Mouse (Mus musculus): Measurements from ENCODE around the gene Kif5a. TPM values are rescaled to one million over a fixed set of nuclear protein-coding genes. Genes with fewer than 3 reads are reported as not detected.

Gene Kif5a
- total and polyA plus RNA-seq, 3 experiments, result 0.34 to 2.2 (median 0.45) TPM

DNA sequence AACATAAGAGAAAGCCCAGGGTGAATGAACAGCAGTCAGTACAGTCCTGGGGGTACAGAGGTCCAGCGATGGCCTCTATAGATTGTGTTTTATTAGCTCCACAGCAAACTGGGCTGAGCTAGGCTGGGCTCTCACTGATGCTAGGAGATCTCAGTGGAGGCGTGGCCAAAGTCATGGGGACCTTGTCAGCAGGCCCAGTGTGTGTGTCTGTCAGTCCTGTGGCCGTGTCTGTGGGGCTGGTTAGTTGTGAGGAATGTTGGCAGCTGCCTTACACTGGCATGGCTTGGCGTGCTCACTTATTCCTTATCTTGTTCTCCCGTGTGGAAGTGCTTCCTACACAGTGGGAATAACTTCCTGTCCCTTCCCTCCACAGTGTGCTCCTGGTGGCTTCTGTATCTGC, 5.3 kb upstream of the Kif5a start:
- H3K4me3 ChIP-seq, result no peak overlapping the region
- intact Hi-C loops (cut with DNase I), result no loop called here
- H3K4me1 ChIP-seq (ENCODE audit: control insufficient read depth, insufficient read depth, low read length), result peaks cover 14% of the 10 kb centered on the region
- peaks cover 7% of the 10 kb centered on the region for H3K36me3 ChIP-seq (ENCODE audit: control insufficient read depth, insufficient read depth, low read length)
- peak overlapping the region; percentile 26 for H3K27ac ChIP-seq
- H3K79me2 ChIP-seq (replicated peaks; ENCODE audit: control insufficient read depth, insufficient read depth, low read length), result peaks cover 4% of the 10 kb centered on the region; the same call in 1 of the 2 replicates
- H3K9ac ChIP-seq (ENCODE audit: low read depth, low read length), result no peak overlapping the region
- TF ChIP-seq EP300 (IDR thresholded peaks at IDR 0.05; ENCODE audit: insufficient read depth, low read depth, low read length) (peak; percentile 45; the same call in 1 of the 2 replicates), POLR2A (IDR thresholded peaks at IDR 0.05; ENCODE audit: insufficient read depth, low read depth, low read length) (no peak)
- DNase-seq, result peak; percentile 50 to 68
- 25% methylated on average over 5 of the region's 5 CpGs for whole genome bisulfite sequencing
- H3K27me3 ChIP-seq (ENCODE audit: control insufficient read depth, insufficient read depth, low read length), result no peaks in the 10 kb centered on the region

DNA sequence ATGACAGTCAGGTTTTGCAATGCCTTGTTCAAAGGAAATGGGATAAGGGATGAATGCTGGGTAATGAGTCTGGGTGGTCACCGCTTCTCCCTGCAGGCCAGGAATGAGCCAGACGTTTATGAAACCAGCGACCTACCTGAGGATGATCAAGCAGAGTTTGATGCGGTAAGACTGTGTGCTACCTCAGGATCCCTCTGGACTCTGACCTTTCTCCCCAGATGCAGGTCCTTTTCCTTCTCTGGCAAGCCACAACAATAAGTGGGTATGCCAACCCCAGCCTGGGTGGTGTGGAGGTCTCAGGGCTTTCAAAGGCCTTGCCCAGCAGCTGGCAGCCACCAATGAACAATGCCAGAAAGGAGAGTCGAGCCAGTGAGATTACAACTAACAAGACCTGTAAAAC, 4.2 kb upstream of the Kif5a start:
- Histone ChIP-seq H3K27ac (peak overlapping the region; percentile 96; the same call in 1 of the 2 replicates), H3K9ac (ENCODE audit: low read depth, low read length) (peak overlapping the region; percentile 99), H3K36me3 (ENCODE audit: control insufficient read depth, insufficient read depth, low read length) (peaks cover 7% of the 10 kb centered on the region), H3K27me3 (ENCODE audit: control insufficient read depth, insufficient read depth, low read length) (no peaks in the 10 kb centered on the region), H3K4me3 (peak overlapping the region; percentile 87; the same call in 1 of the 2 replicates), H3K79me2 (replicated peaks; ENCODE audit: control insufficient read depth, insufficient read depth, low read length) (peaks cover 3% of the 10 kb centered on the region; the same call in 1 of the 2 replicates), H3K4me1 (ENCODE audit: control insufficient read depth, insufficient read depth, low read length) (peaks cover 16% of the 10 kb centered on the region)
- intact Hi-C loops (cut with DNase I), result no loop called here
- no peak for DNase-seq
- TF ChIP-seq EP300 (IDR thresholded peaks at IDR 0.05; ENCODE audit: insufficient read depth, low read depth, low read length) (no peak), CTCF (IDR thresholded peaks at IDR 0.05) (no peak), POLR2A (IDR thresholded peaks at IDR 0.05; ENCODE audit: insufficient read depth, low read depth, low read length) (no peak)
- WGBS, result 60% methylated on average over 5 of the region's 5 CpGs

DNA sequence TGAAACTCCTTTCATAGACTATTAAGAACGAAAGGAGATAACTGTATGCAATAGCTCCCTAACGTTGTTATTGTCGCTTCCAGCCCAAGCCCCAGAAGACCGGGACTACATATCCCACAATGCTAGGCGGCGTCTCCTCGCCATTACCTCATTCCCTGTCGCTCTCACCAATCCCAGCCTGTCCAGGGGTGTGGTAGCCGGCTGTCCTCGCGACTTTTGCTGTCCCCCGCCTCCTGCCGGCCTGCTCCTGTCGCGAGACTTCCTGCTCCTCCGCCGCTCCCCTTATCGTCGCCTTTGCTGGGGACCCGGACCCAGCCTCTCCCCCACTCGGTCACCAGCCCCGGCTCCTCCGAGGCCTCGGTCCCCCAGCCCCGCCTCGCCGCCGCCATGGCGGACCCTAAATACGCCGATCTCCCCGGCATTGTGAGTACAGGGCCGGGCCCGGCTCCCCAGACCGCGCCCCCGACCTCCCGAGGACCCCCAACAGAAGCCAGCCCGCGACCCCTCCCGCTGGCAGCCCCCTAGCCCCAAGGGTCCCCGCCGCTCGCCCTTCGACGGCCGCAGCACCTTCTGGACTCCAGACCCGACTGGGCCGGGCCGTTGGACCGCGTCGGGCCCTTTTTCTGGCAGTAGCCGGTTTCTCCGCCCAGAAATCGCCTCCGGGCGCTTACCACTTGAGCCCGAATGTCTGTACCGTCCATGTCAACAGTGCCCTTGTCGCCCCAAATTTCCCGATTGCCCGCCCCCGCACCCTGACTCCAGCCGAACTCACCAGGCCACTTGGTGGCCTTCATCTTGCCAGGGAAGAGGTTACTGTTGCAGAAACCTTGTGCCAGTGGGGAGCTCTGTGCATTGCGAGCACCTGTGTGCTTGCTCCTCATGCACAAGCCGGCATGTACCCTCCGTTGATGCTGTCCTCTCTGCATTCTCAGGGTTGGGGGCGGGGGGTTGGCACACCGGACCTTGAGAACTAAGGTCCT, 3.3 kb upstream of the Kif5a start, which contains the start of gene Dctn2:
Dctn2 (plus strand) TSS at position 257 of the 980 bp plus-strand sequence.
- intact Hi-C loops (cut with DNase I), result loop anchor here (1.0 kb wide), 2 partner anchors 22 to 45 kb away; partner anchors contain the start of gene Mars
- under 1% methylated on average over 70 of the region's 70 CpGs for WGBS
- H3K36me3 ChIP-seq (ENCODE audit: control insufficient read depth, insufficient read depth, low read length), result peaks cover 7% of the 10 kb centered on the region
- H3K4me3 ChIP-seq, result peak within 1 kb of the TSS; percentile 87
- H3K79me2 ChIP-seq (replicated peaks; ENCODE audit: control insufficient read depth, insufficient read depth, low read length), result peaks cover 3% of the 10 kb centered on the region; the same call in 1 of the 2 replicates
- H3K27ac ChIP-seq, result peak within 1 kb of the TSS; percentile 96
- H3K27me3 ChIP-seq (ENCODE audit: control insufficient read depth, insufficient read depth, low read length), result no peaks in the 10 kb centered on the region
- peaks cover 16% of the 10 kb centered on the region for H3K4me1 ChIP-seq (ENCODE audit: control insufficient read depth, insufficient read depth, low read length)
- peak; percentile 92 to 96 for DNase-seq
- H3K9ac ChIP-seq (ENCODE audit: low read depth, low read length), result peak within 1 kb of the TSS; percentile 99
- TF ChIP-seq CTCF (IDR thresholded peaks at IDR 0.05), result 0 out of 2 replicates have a peak, but pooled peaks have one; percentile 21
- peak; percentile 85 for TF ChIP-seq EP300 (IDR thresholded peaks at IDR 0.05; ENCODE audit: insufficient read depth, low read depth, low read length)
- TF ChIP-seq POLR2A (IDR thresholded peaks at IDR 0.05; ENCODE audit: insufficient read depth, low read depth, low read length), result peak; percentile 74

DNA sequence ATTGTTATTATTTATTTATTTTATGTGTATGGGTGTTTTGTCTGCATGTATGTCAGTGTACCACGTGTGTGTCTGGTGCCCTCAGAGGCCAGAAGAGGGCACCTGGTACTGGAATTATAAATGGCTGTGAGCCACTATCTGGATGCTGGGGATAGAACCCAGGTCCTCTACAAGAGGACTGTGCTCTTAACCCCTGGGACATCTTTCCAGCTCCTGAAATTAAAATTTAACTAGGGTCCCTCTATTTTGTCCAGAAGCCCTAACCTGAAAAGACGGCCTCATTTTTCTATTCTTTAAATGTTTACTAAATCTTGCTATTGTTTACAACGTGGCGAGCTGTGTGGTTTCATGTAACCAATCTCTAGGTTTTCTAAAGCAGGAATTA, 2.6 kb upstream of the Kif5a start:
- TF ChIP-seq CTCF (IDR thresholded peaks at IDR 0.05) (peak; percentile 53), EP300 (IDR thresholded peaks at IDR 0.05; ENCODE audit: insufficient read depth, low read depth, low read length) (no peak)
- intact Hi-C loops (cut with DNase I), result loop anchor here (1.0 kb wide), 2 partner anchors 23 to 46 kb away; partner anchors contain the start of gene Mars
- DNase-seq, result no peak
- Histone ChIP-seq H3K4me3 (peak overlapping the region; percentile 87), H3K4me1 (ENCODE audit: control insufficient read depth, insufficient read depth, low read length) (peaks cover 16% of the 10 kb centered on the region), H3K36me3 (ENCODE audit: control insufficient read depth, insufficient read depth, low read length) (peaks cover 7% of the 10 kb centered on the region), H3K27ac (peak overlapping the region; percentile 96), H3K9ac (ENCODE audit: low read depth, low read length) (no peak overlapping the region), H3K27me3 (ENCODE audit: control insufficient read depth, insufficient read depth, low read length) (no peaks in the 10 kb centered on the region), H3K79me2 (replicated peaks; ENCODE audit: control insufficient read depth, insufficient read depth, low read length) (peaks cover 3% of the 10 kb centered on the region; the same call in 1 of the 2 replicates)
- whole genome bisulfite sequencing, result 30% methylated on average over 4 of the region's 4 CpGs

DNA sequence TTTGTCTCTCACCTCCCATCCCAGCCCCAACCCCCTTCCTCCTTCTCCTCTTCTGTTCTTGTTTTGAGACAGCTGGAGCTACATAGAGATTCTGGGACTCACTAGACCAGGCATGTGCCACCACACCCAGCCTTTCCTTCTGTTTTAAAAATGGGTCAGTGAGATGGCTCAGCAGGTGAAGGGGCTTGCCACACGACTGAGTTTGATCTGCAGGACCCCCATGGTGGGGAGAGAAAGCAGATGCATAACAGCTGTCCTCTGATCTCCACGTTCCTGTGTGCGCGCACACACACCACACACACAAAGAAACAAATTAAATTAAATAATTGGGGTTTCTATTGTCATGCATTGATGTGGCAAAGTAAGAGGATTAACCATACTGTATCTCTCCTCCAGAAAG, 1.8 kb upstream of the Kif5a start:
- TF ChIP-seq POLR2A (IDR thresholded peaks at IDR 0.05; ENCODE audit: insufficient read depth, low read depth, low read length), result no peak
- TF ChIP-seq CTCF (IDR thresholded peaks at IDR 0.05), result no peak
- Histone ChIP-seq H3K9ac (ENCODE audit: low read depth, low read length) (no peak overlapping the region), H3K36me3 (ENCODE audit: control insufficient read depth, insufficient read depth, low read length) (peaks cover 7% of the 10 kb centered on the region), H3K4me1 (ENCODE audit: control insufficient read depth, insufficient read depth, low read length) (peaks cover 16% of the 10 kb centered on the region), H3K79me2 (replicated peaks; ENCODE audit: control insufficient read depth, insufficient read depth, low read length) (peaks cover 3% of the 10 kb centered on the region; the same call in 1 of the 2 replicates), H3K4me3 (no peak overlapping the region), H3K27ac (no peak overlapping the region), H3K27me3 (ENCODE audit: control insufficient read depth, insufficient read depth, low read length) (no peaks in the 10 kb centered on the region)
- intact Hi-C loops (cut with DNase I), result no loop called here
- 78% methylated on average over 4 of the region's 4 CpGs for WGBS
- DNase-seq, result no peak
